Mouse (Mus musculus) liver, adult 2 months (tissue): Measurements from ENCODE around the gene Kcna10.

Experiments used
- CTCF ChIP-seq: fragments of 200-500 bp; IDR thresholded peaks from 2 replicates; pipeline ENCODE4 v1.5.1; 2011; ENCODE audit warnings: low read depth, low read length, control low read depth
- POLR2A ChIP-seq: fragments of 200-500 bp; IDR thresholded peaks from 2 replicates; pipeline ENCODE4 v1.6.1; 2011; ENCODE audit warnings: low read length, control low read depth; ENCODE audit not compliant: insufficient read depth; ENCODE audit errors: extremely low read depth

GRCm38 (mm10) chr3:107233945-107234344, 51.1 kb downstream of the Kcna10 start:
- TF ChIP-seq POLR2A (no peak), CTCF (no peak)
